In genomic region chr1:78409396-78409795, GRCm38 (mm10) we compare ENCODE assay signal across 24 mouse cellular contexts.
"Had no signal": no experiment of that assay in that cellular context is flagged by ENCODE, and none has a peak within 500 bp of the region (broad histone marks: within the 10 kb centered on the region; RNA-seq: fewer than 3 reads in every experiment).

No protein-coding gene starts in this region.

- H3K27ac ChIP-seq: embryonic facial prominence, embryonic 10.5 days; embryonic facial prominence, embryonic 12.5 days; embryonic facial prominence, embryonic 13.5 days; embryonic facial prominence, embryonic 15.5 days; forebrain, embryonic 10.5 days; forebrain, embryonic 12.5 days; forebrain, embryonic 13.5 days; forebrain, embryonic 15.5 days; gastrocnemius, adult 2 months had no signal

- H3K9me3 ChIP-seq: embryonic facial prominence, embryonic 10.5 days; embryonic facial prominence, embryonic 12.5 days; embryonic facial prominence, embryonic 13.5 days; embryonic facial prominence, embryonic 15.5 days; forebrain, embryonic 10.5 days; forebrain, embryonic 12.5 days; forebrain, embryonic 13.5 days; forebrain, embryonic 15.5 days had no signal

- H3K4me3 ChIP-seq: embryonic facial prominence, embryonic 10.5 days; embryonic facial prominence, embryonic 12.5 days; embryonic facial prominence, embryonic 13.5 days; embryonic facial prominence, embryonic 15.5 days; erythroblast, embryonic 14.5 days; forebrain, embryonic 10.5 days; forebrain, embryonic 12.5 days; forebrain, embryonic 13.5 days; forebrain, embryonic 15.5 days; gastrocnemius, adult 2 months had no signal

- DNase-seq: cerebellum, adult 8-10 months; cerebellum, adult 9-10 months; cerebellum, adult 9-11 months; cerebellum, postnatal 10 days; cerebellum, postnatal 14 days; cerebellum, postnatal 25 days; cerebellum, postnatal 36 days; embryo, embryonic 11 days; forebrain, postnatal 0 days; gastrocnemius, adult 2 months; gastrocnemius, postnatal 10 days; gastrocnemius, postnatal 14 days; gastrocnemius, postnatal 25 days; gastrocnemius, postnatal 36 days; heart, adult 18-20 months had no signal

- H3K27me3 ChIP-seq: embryonic facial prominence, embryonic 12.5 days; embryonic facial prominence, embryonic 13.5 days; embryonic facial prominence, embryonic 15.5 days; forebrain, embryonic 12.5 days; forebrain, embryonic 13.5 days; forebrain, embryonic 15.5 days had no signal

- H3K4me1 ChIP-seq: embryonic facial prominence, embryonic 12.5 days; forebrain, embryonic 12.5 days; forebrain, embryonic 13.5 days; forebrain, embryonic 15.5 days had no signal

- H3K36me3 ChIP-seq: embryonic facial prominence, embryonic 12.5 days; embryonic facial prominence, embryonic 13.5 days; embryonic facial prominence, embryonic 15.5 days; forebrain, embryonic 10.5 days; forebrain, embryonic 12.5 days; forebrain, embryonic 15.5 days had no signal

- H3K9ac ChIP-seq: embryonic facial prominence, embryonic 12.5 days; embryonic facial prominence, embryonic 13.5 days; embryonic facial prominence, embryonic 15.5 days; forebrain, embryonic 12.5 days; forebrain, embryonic 13.5 days; forebrain, embryonic 15.5 days; forebrain, postnatal 0 days had no signal
